8 mouse cellular contexts compared by ENCODE assay signal in genomic region chr7:126429503-126429898, GRCm38 (mm10). TPM values are rescaled to one million over a fixed set of nuclear protein-coding genes. Genes with fewer than 3 reads are reported as not detected.
A peak's percentile ranks its signal among the peaks of the same experiment; 100 is the strongest.
DNase-seq lines count a peak whose midpoint lies in the region; ATAC-seq and TF ChIP-seq lines count a peak whose summit lies in the region.

No protein-coding gene starts in this region.

- 0 out of 2 replicates have a peak, but pooled peaks have one; percentile 3 for ATAC-seq in forebrain, embryonic 16.5 days
- ATAC-seq in granulocyte monocyte progenitor cell, adult 5-6 weeks (replicated peaks; ENCODE audit: poor library complexity, severe bottlenecking), result no peak

- H3K79me2 ChIP-seq in heart, adult 2 months (replicated peaks; ENCODE audit: control insufficient read depth, insufficient read depth, low read length), result no peaks in the 10 kb centered on the region

- H3K4me1 ChIP-seq in heart, adult 2 months (ENCODE audit: control insufficient read depth, insufficient read depth, low read length), result peaks cover 3% of the 10 kb centered on the region
- peaks cover 26% of the 10 kb centered on the region for H3K4me1 ChIP-seq in E14TG2a.4 (replicated peaks; ENCODE audit: low read depth, low read length)
- H3K4me1 ChIP-seq in forebrain, embryonic 16.5 days (replicated peaks; ENCODE audit: control insufficient read depth, insufficient read depth, low read length), result peaks cover 16% of the 10 kb centered on the region
- peaks cover 54% of the 10 kb centered on the region for H3K4me1 ChIP-seq in megakaryocyte, embryonic 14.5 days

- 29% methylated on average over 15 of the region's 15 CpGs for WGBS in heart, adult 2 months
- WGBS in forebrain, embryonic 16.5 days, result 22% methylated on average over 15 of the region's 15 CpGs

- peak overlapping the region; percentile 74 for H3K4me2 ChIP-seq in forebrain, embryonic 16.5 days (ENCODE audit: low read length)

- no peak for TF ChIP-seq EP300 in heart, adult 2 months (IDR thresholded peaks at IDR 0.05; ENCODE audit: insufficient read depth, low read depth, low read length)

- DNase-seq in heart, adult 2 months, result no peak
- no peak for DNase-seq in heart, postnatal 25 days (ENCODE audit: low spot score)
- no peak for DNase-seq in retina, embryonic 14.5 days (ENCODE audit: low spot score)
- DNase-seq in ovary, postnatal 14 days (ENCODE audit: low spot score), result no peak

- no peak for TF ChIP-seq CTCF in heart, adult 2 months (IDR thresholded peaks at IDR 0.05)
- no peak for TF ChIP-seq CTCF in E14TG2a.4 (conservative IDR thresholded peaks at IDR 0.05; ENCODE audit: low read length)

- no peaks in the 10 kb centered on the region for H3K9me3 ChIP-seq in E14TG2a.4 (ENCODE audit: low read length)
- H3K9me3 ChIP-seq in forebrain, embryonic 16.5 days (ENCODE audit: control insufficient read depth, low read length), result no peaks in the 10 kb centered on the region
- H3K9me3 ChIP-seq in megakaryocyte, embryonic 14.5 days, result peaks cover 16% of the 10 kb centered on the region

- H3K27ac ChIP-seq in heart, adult 2 months, result peak overlapping the region; percentile 92
- H3K27ac ChIP-seq in forebrain, embryonic 16.5 days (ENCODE audit: low read length), result no peak overlapping the region

- peak overlapping the region; percentile 67 for H3K4me3 ChIP-seq in heart, adult 2 months
- H3K4me3 ChIP-seq in E14TG2a.4 (replicated peaks; ENCODE audit: low read length), result peak overlapping the region; percentile 86
- H3K4me3 ChIP-seq in forebrain, embryonic 16.5 days (replicated peaks; ENCODE audit: low read length), result peak overlapping the region; percentile 83
- H3K4me3 ChIP-seq in megakaryocyte, embryonic 14.5 days (replicated peaks), result peak overlapping the region; percentile 96

- H3K27me3 ChIP-seq in heart, adult 2 months (ENCODE audit: control insufficient read depth, insufficient read depth, low read length), result no peaks in the 10 kb centered on the region
- peaks cover 8% of the 10 kb centered on the region for H3K27me3 ChIP-seq in E14TG2a.4 (ENCODE audit: insufficient read depth, low read length)
- H3K27me3 ChIP-seq in forebrain, embryonic 16.5 days (replicated peaks; ENCODE audit: control insufficient read depth, insufficient read depth, low read length), result no peaks in the 10 kb centered on the region
- H3K27me3 ChIP-seq in megakaryocyte, embryonic 14.5 days (replicated peaks), result no peaks in the 10 kb centered on the region

- TF ChIP-seq POLR2A in heart, adult 2 months (IDR thresholded peaks at IDR 0.05; ENCODE audit: insufficient read depth, low read depth, low read length), result no peak

- peak overlapping the region; percentile 88 for H3K9ac ChIP-seq in heart, adult 2 months (ENCODE audit: low read depth, low read length)
- H3K9ac ChIP-seq in forebrain, embryonic 16.5 days (replicated peaks; ENCODE audit: low read depth, low read length), result peak overlapping the region; percentile 85

- H3K36me3 ChIP-seq in heart, adult 2 months (ENCODE audit: control insufficient read depth, insufficient read depth, low read length), result no peaks in the 10 kb centered on the region
- H3K36me3 ChIP-seq in E14TG2a.4 (ENCODE audit: insufficient read depth, low read length), result peaks cover 46% of the 10 kb centered on the region
- no peaks in the 10 kb centered on the region for H3K36me3 ChIP-seq in forebrain, embryonic 16.5 days (ENCODE audit: control insufficient read depth, insufficient read depth)
- H3K36me3 ChIP-seq in megakaryocyte, embryonic 14.5 days (replicated peaks; ENCODE audit: low read length), result peaks cover 56% of the 10 kb centered on the region

- intact Hi-C loops in heart, adult 2 months (cut with DNase I), result loop anchor here (2.0 kb wide), 1 partner anchor 31 kb away; no protein-coding TSS in a partner anchor
- intact Hi-C loops in heart, postnatal 25 days (cut with DNase I), result no loop called here

RNA-seq across cellular contexts. Expression of gene Rabep2, which starts 0.9 kb away (rescaled TPM):
- total RNA-seq in heart, adult 2 months (2021), result 1 to 10 TPM; 5.3 to 6.3 TPM
- polyA plus RNA-seq in heart, adult 2 months (2012; rRNA removed), result 8.1 and 9.2 TPM in 2 replicates
- 1 to 10 TPM; 4.6 to 4.9 TPM for total RNA-seq in heart, postnatal 25 days (2021)
- 24.4 and 26.5 TPM in 2 replicates for polyA plus RNA-seq in forebrain, embryonic 16.5 days (2015; fragmentation: Nextera tagmentation; extraction: Ambion mirVana)
- polyA plus RNA-seq in megakaryocyte, embryonic 14.5 days (2012; ENCODE audit: insufficient read depth, low replicate concordance), result 97.9 and 143 TPM in 2 replicates
- 11.3 and 16.2 TPM in 2 replicates for total RNA-seq in granulocyte monocyte progenitor cell, adult 5-6 weeks (2014; fragmentation: Nextera tagmentation)
- 12.3 and 16.9 TPM in 2 replicates for total RNA-seq in granulocyte monocyte progenitor cell, adult 5-6 weeks (2017)

RNA-seq across cellular contexts. Expression of gene Cd19, which starts 14.8 kb away (rescaled TPM):
- 1 to 10 TPM in 1 of 2 experiments, under 1 TPM in 1; 0.37 to 1.9 TPM for total RNA-seq in heart, adult 2 months (2021)
- polyA plus RNA-seq in heart, adult 2 months (2012; rRNA removed), result 2.1 and 4.6 TPM in 2 replicates
- total RNA-seq in heart, postnatal 25 days (2021), result 1 to 10 TPM in 1 of 2 experiments, under 1 TPM in 1; 0.70 to 1.4 TPM
- not detected in 2 replicates for polyA plus RNA-seq in forebrain, embryonic 16.5 days (2015; fragmentation: Nextera tagmentation; extraction: Ambion mirVana)
- not detected in 2 replicates for polyA plus RNA-seq in megakaryocyte, embryonic 14.5 days (2012; ENCODE audit: insufficient read depth, low replicate concordance)
- not detected in 2 replicates for total RNA-seq in granulocyte monocyte progenitor cell, adult 5-6 weeks (2014; fragmentation: Nextera tagmentation)
- total RNA-seq in granulocyte monocyte progenitor cell, adult 5-6 weeks (2017), result 0.09 TPM in 1 of 2 replicates, not detected in the other

RNA-seq across cellular contexts. Expression of gene Nfatc2ip, which starts 33.0 kb away (rescaled TPM):
- total RNA-seq in heart, adult 2 months (2021), result 1 to 10 TPM; 4.0 to 4.9 TPM
- polyA plus RNA-seq in heart, adult 2 months (2012; rRNA removed), result 3.0 and 5.6 TPM in 2 replicates
- 1 to 10 TPM; 4.5 to 5.4 TPM for total RNA-seq in heart, postnatal 25 days (2021)
- 2.6 and 2.9 TPM in 2 replicates for polyA plus RNA-seq in forebrain, embryonic 16.5 days (2015; fragmentation: Nextera tagmentation; extraction: Ambion mirVana)
- polyA plus RNA-seq in megakaryocyte, embryonic 14.5 days (2012; ENCODE audit: insufficient read depth, low replicate concordance), result 0.79 TPM in 1 of 2 replicates, not detected in the other
- total RNA-seq in granulocyte monocyte progenitor cell, adult 5-6 weeks (2014; fragmentation: Nextera tagmentation), result 11.7 and 14.8 TPM in 2 replicates
- total RNA-seq in granulocyte monocyte progenitor cell, adult 5-6 weeks (2017), result 14.6 and 15.9 TPM in 2 replicates

RNA-seq across cellular contexts. Expression of gene Atp2a1, which starts 33.4 kb away (rescaled TPM):
- total RNA-seq in heart, adult 2 months (2021), result 1 to 10 TPM; 1.1 to 1.3 TPM
- 5.7 and 6.6 TPM in 2 replicates for polyA plus RNA-seq in heart, adult 2 months (2012; rRNA removed)
- total RNA-seq in heart, postnatal 25 days (2021), result 1 to 10 TPM in 1 of 2 experiments, under 1 TPM in 1; 0.88 to 1.2 TPM
- polyA plus RNA-seq in forebrain, embryonic 16.5 days (2015; fragmentation: Nextera tagmentation; extraction: Ambion mirVana), result 0.30 and 0.51 TPM in 2 replicates
- 1.1 and 1.4 TPM in 2 replicates for polyA plus RNA-seq in megakaryocyte, embryonic 14.5 days (2012; ENCODE audit: insufficient read depth, low replicate concordance)
- total RNA-seq in granulocyte monocyte progenitor cell, adult 5-6 weeks (2014; fragmentation: Nextera tagmentation), result 0.62 TPM in 1 of 2 replicates, not detected in the other
- not detected in 2 replicates for total RNA-seq in granulocyte monocyte progenitor cell, adult 5-6 weeks (2017)

RNA-seq across cellular contexts. Expression of gene Sh2b1, which starts 45.7 kb away (rescaled TPM):
- 10 to 100 TPM; 42.5 to 46.1 TPM for total RNA-seq in heart, adult 2 months (2021)
- polyA plus RNA-seq in heart, adult 2 months (2012; rRNA removed), result 58.2 and 59.2 TPM in 2 replicates
- total RNA-seq in heart, postnatal 25 days (2021), result 10 to 100 TPM; 40.2 to 43.2 TPM
- 71.2 and 73.9 TPM in 2 replicates for polyA plus RNA-seq in forebrain, embryonic 16.5 days (2015; fragmentation: Nextera tagmentation; extraction: Ambion mirVana)
- 94.0 and 146 TPM in 2 replicates for polyA plus RNA-seq in megakaryocyte, embryonic 14.5 days (2012; ENCODE audit: insufficient read depth, low replicate concordance)
- 35.9 and 58.3 TPM in 2 replicates for total RNA-seq in granulocyte monocyte progenitor cell, adult 5-6 weeks (2014; fragmentation: Nextera tagmentation)
- total RNA-seq in granulocyte monocyte progenitor cell, adult 5-6 weeks (2017), result 15.6 and 17.3 TPM in 2 replicates
